Mouse (Mus musculus) heart, postnatal 25 days (tissue): Measurements from ENCODE around the gene Sept11. TPM values are rescaled to one million over a fixed set of nuclear protein-coding genes. Genes with fewer than 3 reads are reported as not detected.

Experiments
- DNase-seq: peaks from one replicate; pipeline ENCODE4 v3.0.0; 2022; ENCODE audit warnings: low spot score
- intact Hi-C: fragments of 180-260 bp; cut with DNase I; formaldehyde crosslinking; loops from one replicate; pipeline ENCODE4 v1.15.1; 2025
- total RNA-seq, 2 experiments: library from RNA; stranded (reverse); gene quantifications; 2 replicates each; pipeline ENCODE4 v1.2.3; 2021

Gene Sept11
- total RNA-seq, 2 experiments from 2014 or later: 35.0 to 35.2 TPM

DNA sequence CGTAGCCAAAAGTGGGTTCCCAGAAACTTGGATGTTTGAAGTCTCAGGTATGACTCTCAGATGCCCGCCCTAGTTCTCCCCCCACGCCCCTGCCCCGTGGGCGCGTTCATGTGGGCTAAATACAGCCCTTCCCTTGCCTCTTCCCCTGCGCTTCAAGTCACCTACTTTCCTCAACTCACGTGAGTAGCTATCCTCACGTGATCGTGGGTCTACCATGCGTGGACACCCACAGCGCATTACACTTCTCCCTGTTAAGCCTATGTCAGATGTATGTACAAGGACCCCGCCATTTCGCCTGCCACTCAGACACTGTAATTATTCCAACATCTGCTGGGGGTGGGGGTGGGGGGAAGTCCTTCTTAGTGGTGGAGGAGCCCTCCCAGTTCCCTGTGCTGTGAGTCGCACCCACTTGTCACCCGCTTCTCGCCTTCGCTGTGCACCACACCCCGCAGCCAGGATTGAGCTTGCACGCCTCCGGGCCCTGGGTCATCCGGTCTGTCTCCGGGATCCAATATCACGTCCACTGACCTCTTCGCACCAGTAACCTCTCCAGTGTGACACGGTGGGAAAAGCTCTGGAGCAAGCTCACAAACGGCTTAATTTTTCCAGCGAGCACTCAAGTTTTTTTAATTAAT, 973 bp upstream of the Sept11 start:
- intact Hi-C loops: loop anchor here (2.0 to 5.0 kb wide), 5 partner anchors 35 to 175 kb away; partner anchors contain the start of gene Ccng2
- DNase-seq: peak; percentile 16

DNA sequence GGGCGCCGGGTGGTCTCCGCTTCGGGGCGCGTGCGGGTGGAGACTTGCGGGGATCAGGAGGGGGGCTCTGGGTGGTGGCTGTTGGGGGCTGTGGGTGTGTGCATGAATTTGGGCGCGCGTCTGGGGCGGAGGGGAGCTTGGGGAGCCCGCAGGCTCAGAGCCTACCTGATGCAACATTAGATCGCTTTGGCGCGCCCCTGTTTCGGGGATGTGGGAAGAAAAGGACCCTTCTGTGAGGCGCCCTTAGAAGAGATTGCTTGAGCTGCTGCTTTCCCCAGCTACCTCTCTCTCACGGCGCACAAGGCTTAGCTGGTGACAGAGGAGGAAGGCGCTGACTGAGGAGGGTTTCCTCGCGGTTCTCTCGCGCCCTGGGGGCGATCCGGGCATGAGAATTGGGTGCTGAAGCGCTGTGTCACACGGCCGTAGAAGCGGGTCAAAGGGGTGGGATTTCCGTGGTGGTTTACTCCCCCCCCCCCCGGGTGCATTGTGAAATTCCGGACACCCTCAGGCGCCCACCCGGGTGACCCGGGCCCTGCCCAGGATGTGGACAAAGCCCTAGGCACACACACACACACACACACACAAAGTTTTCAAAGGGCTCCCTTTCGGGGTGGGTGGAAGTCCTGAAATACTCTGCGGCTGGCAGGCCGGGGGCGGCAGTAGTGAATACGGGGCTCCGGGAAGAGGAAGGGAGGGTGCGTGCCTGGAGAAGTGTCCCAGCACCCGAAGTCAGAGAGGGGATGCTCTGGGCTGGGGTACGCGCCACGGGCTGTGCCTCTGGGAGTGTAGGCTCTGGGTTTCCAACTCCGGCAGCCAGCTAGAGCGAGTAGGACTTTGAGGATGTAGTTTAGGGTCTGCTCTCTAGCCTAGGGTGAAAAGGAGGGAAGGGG, 646 bp downstream of the Sept11 start:
- intact Hi-C loops: loop anchor here (2.0 to 5.0 kb wide), 5 partner anchors 33 to 173 kb away; partner anchors contain the start of gene Ccng2
- peak; percentile 19 for DNase-seq

DNA sequence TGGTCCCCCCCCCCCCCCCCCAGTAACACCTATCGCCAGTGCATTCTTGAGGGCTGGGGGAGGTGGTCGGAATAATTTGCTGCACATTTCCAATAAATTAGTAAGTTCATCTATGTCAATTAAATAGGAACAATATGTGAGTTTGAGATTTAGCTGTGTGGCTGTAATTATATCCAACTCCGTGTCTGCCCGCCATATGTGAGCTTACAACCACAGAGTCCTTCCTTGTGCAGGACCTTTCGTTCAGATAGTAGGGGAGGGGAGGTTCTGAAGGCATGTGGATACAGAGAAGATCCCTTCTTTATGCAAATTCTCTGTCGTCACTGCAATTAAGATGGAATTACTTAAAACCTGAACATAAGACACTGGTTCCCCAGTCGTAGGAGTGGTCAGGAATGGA, 2.1 kb downstream of the Sept11 start:
- DNase-seq: no peak
- intact Hi-C loops: no loop called here

DNA sequence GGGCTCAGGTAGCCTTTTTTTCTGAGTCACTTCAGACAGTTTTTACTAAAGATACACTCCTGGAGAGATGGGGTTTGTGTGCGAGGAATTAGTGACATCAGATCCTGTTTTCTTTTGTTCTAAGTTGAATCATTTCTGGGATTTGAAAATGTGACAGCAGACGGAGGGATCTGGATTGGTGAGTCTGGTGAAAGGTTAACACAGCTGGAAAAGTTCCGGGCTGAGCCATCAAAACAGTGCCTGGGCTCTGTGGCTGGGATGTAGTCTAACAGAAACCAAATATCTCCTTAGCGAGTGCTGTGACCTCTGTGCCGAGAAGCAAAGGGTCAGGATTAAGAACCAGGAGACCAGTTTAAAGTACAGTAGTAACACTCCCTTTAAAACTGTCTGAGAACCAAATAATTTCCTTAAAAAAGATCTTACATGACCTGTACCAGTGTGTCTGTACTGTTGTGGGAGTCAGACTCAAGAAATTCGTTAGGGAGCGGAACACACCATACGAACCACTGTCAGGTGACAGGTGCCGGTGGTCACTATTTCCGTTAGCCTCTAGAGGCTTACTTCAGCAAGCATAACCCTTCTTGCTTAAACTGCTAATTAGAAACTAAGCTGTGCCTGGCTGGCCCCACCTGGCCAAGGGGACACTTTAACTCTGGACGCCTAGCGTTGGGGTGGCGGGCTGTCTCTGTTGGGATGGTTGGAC, 4.1 kb downstream of the Sept11 start:
- intact Hi-C loops: no loop called here
- DNase-seq: no peak

DNA sequence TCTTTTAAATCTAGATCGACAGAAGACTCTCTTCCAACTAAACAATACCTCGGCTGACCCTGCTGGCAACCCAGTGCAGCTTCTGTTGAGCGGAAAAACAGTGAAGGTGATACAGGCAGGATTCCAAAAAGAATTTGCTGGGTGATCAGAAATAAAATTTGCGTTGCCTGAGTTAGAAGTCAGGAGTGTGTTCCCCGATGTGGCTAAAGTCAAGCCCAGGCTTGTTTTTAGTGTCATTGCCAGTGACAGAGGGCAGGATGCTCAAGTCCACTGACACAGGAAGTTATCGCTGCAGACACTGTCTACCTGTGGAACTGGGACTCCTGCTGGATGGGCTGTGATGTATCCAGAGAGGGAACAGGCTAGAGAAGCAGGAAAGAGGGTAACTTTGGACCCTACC, 5.0 kb downstream of the Sept11 start:
- no peak for DNase-seq
- intact Hi-C loops: no loop called here

DNA sequence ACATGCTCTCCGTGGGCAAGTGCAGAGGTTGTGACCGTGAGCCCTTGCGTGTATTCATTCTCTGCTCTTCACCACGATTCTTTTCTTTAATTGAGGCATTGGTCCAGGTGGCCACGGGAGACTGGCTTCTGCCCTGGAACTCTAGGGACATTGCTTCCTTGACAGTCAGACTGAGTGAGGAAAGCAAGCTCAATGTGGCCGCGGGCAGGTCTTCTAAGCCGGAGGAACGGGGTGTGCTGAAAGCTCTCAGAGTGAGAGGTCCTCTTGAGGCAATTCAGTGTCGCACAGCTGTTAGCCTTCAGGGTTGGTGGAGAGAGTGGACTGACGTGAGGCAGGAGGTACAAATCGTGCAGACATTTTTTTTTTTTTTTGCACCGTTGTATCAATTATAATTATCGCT, 5.6 kb downstream of the Sept11 start:
- no peak for DNase-seq
- intact Hi-C loops: no loop called here

DNA sequence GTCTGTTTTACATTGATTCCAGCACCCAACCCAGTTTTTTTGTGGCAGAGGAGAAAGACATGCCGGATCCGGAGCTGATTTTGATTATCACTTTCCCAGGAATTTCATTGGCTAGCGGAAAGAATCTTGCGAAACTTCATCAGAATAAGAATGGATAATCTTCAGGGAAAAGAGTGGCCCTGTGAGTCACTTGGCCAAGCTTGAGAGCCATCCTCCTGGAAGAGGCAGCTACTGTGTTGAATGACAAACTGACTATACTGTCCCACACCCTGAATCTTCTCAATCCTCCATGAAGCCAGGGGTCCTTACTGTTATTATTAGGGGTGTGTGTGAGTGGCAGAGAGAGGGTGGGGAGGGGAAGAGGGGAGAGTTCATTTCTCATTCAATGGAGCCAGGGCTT, 7.7 kb downstream of the Sept11 start:
- intact Hi-C loops: no loop called here
- no peak for DNase-seq

DNA sequence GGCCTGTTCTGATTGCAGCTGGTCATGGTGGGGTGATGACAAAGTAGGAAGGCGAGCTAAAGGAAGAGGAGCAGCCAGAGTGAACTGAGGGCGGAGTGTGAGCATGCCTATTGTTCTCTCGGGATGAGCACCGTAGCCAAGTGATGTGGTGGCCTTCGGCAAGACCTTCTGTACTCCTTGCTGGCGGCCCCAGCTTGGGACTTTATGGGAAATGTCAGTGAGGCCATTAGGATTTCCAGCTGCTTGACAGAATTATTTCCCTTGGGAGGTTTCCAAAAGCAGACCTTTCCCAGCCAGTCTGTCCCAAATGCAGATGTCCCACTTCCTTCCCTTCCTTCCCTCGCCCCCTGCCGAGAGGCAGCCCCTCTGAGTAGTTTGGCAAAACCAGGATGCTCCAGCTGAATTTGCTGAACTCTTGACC, 8.1 kb downstream of the Sept11 start:
- peak; percentile 37 for DNase-seq

DNA sequence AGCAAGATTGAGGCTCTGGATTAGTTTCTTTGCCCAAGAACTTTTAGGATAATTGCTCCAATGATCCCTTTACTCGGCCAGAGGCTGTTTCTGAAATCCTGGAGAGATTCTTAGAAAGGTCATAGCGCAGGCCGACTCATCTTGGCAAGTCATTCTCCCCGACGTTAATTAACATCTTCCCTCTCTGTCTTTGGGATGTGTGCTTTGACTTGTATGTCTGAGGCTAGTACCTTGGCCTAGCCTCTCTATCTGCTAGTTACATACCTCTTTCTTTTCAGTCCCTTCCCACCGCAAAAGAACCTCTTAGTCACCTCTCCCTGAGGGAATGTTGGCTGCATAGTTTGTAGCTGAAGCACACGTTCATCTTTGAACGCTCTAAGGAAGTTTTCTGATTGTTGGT, 10.4 kb downstream of the Sept11 start:
- no peak for DNase-seq
- intact Hi-C loops: no loop called here

More for the DNA sequence above, 8.1 kb downstream of the Sept11 start:
- intact Hi-C loops: no loop called here

DNA sequence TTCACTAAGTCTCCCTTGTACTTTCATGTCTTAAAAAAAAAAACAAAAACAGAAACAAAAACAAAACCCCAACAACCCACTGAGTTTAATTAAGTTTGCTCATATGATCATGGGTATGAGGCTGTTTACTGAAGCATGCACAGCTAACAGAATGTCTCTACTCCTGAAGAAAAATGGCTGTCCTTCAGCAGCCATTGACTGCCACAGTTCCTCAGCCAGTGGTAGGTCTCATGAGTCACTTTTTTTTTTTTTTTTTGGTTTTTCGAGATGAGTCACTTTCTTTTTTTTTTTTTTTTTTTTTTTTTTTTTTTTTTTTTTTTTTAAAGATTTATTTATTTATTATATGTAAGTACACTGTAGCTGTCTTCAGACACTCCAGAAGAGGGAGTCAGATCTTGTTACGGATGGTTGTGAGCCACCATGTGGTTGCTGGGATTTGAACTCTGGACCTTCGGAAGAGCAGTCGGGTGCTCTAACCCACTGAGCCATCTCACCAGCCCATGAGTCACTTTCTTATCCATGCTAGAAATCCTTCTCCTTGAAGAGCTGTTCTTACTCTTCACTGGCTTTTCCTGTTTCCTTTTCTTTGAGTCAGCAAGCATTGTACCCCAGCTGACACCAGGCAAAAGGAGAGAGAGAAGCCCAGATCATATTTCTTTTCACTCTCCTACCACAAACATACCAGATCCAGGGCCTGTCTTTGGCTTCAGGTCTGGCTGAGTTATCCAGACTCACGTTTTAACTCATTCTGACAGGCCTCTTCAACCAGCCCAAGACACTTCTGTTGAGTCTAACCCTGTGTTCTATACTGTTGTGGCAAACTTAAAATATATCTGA, 12.0 kb downstream of the Sept11 start:
- no peak for DNase-seq
- intact Hi-C loops: no loop called here

DNA sequence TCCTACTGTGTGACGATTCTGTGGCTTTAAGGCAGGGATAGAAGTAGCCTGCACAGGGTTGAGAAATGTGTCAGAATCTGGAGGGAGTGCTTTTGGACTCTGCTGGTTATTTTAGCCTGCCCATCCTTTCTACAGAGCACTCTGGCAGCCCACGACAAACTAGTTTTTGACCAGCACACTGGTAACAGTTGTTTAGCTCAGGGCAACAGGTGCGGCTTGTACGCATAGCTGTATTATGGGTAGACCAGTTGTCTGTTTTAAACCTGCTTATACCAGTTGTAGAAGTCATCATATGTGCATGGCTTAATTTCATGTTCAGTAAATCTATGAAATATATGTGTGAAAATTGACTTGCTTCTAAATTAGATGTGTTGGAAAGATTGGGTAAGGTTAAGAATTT, 12.8 kb downstream of the Sept11 start:
- no peak for DNase-seq
- intact Hi-C loops: no loop called here

DNA sequence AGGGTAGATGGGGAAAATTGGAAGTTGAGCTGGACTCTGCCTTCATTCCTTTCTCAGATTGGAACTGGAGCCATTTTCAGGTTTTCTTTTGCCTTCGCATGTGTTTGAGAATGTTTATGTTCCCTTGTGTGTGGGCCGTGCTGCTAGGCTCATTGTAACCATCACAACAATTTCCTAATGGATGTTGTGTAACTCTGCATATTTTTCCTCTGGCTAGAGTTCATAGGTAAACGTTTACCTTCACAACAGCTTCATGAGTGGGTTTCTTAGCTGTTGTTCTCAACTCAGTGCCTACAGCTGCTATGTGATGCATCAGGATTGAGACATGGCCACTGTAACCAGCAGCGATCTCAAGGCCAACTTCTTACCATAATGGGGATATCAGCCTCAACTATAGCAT, 15.5 kb downstream of the Sept11 start:
- intact Hi-C loops: no loop called here
- DNase-seq: no peak

DNA sequence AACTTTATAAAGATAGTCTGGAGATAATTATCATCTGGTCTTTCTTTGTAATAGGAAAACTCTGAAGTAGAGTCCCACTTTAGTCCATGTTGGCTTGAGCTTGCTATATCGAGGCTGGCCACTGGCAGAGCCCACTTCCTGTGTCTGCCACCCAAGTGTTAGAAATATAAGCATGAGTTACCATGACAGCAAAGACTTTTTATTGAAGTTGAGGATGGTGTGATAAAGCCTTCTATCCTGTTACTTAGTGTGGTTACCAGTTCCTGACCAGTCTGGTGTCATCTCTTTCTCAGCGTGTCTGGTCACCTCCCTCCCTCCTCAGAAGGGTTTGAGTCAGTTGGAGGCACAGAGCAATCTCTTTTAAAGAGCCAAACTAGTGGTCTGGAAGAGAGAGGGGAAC, 16.3 kb downstream of the Sept11 start:
- intact Hi-C loops: no loop called here
- DNase-seq: no peak

DNA sequence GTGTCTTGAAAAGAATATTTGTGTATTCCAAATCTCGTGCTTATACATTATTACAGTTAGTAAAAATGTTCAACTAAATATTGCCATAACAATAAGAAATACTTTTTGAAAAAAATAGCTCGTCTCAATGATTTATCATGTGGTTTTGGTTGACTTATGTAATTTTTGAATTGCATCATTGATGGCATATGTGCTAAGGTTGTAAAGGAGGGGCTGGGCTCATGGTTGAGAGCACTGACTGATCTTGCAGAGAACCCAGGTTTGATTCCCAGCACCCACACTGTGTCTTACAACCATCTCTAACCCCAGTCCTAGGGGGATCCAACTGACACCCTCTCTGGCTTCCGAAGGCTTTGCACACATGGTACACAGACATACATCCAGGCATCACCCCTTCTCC, 19.1 kb downstream of the Sept11 start:
- DNase-seq: no peak
- intact Hi-C loops: no loop called here

DNA sequence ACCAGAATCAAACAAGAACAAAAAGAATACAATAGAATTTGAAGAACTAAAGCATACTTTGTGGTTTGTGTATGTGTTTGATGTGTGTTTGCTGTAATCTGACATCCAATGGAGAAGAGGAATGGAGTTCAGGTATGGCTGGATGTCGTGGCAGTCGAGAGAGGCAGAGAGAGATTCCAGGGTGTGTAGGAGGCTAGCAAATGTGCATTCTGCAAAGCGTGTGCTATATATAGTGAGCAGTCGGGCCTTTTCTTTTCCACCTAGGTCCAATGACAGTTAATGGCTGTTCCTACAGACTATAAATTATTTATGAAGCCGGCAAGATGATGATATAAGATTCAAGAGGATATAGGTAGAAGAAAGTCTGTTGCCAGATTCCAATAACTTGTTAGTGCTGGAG, 20.3 kb downstream of the Sept11 start:
- DNase-seq: no peak
- intact Hi-C loops: no loop called here

DNA sequence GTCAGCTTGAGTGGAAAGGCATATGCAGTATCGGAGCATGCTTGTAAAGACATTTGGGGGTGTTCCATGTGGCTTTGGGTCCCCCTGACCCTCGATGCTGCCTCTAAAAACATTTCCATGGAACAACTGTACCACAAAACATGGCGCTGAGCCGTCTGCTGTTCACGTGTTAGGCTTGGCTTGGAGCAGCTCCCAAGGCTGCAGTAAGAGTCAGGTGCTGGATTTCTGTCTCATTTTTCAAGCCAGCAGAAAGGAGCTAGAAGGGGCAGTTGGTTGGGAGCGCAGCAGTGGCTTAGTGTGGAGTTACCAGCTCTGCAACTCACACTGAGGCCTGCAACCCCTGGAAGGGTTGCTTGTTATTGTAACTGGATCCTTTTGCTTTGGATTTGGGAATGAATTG, 21.3 kb downstream of the Sept11 start:
- no peak for DNase-seq
- intact Hi-C loops: no loop called here

DNA sequence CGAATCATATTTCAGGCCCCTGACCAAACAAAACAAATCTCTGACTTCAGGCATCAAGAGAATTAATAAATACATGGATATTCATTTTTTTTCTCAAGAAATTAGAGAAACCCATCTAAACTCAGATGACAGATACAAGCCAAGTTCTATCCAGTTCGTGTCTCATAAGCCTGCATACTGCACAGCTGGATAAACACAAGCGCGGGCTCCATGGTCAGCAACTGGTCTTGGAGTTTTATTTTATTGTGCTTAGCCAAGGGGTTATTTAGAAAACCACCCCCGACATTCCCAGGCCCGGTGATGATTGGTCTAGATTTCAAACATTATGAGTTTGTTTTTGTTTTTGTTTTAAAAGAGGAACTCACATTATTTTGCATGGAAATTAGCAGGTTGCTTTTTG, 21.8 kb downstream of the Sept11 start:
- DNase-seq: no peak
- intact Hi-C loops: no loop called here

DNA sequence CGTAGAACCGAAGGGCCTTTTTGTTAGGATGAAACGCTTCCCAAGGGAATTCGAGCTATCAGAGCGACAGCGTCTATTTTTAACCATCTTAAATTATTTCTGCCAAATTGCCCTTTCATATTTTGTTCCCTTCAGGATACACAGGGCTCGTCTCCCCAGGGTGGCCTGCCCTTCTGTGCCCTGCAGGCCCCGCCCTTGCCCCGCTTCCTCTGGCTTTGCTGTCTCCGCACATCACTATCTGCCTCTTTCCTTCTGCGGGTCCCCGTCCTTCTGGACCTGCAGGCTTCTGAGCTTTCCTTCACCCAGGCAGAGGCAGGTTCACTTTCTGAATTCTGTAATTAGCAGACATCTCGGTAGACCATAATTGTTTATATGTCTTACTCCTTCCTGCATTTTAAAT, 22.6 kb downstream of the Sept11 start:
- intact Hi-C loops: no loop called here
- DNase-seq: no peak

DNA sequence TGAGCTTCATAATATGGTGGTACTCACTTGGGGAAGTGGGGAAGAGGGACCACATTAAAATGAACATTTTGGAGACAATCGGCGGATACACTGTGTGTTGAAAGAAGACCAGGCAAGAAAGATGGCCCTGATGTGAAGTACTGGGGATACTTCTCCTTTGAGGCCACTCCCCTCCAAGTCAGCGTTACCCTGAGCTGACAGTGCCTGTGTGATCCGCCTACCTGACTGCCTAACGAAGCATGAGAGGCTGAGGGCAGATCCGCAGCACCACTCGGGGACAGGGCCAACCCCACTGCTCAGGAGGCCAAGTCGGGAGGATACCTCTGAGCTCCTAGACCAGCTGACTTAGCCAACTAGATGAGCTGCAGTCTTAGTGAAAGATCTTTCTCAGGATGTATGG, 24.4 kb downstream of the Sept11 start:
- intact Hi-C loops: no loop called here
- no peak for DNase-seq

DNA sequence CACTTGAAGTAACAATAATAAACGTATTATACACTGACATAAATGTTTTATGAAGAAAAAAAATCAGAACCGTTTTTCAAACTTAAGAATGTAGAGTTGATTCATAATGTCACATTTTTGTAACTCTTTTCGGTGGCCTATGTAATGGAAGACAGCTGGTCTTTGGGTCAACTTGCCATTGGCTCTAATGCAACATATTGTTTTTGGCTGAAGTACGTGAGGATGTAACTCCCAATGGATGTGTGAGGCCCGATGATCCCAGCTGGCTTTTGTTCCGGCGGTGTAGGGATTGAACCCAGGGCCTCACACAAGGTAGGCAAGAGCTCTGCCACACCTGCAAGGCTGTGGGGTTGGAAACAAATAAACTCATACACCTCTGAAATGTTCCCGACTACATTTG, 28.4 kb downstream of the Sept11 start:
- no peak for DNase-seq
- intact Hi-C loops: no loop called here
